Mouse (Mus musculus) lung, adult 2 months (tissue): Measurements from ENCODE around the gene Rab23. TPM values are rescaled to one million over a fixed set of nuclear protein-coding genes. Genes with fewer than 3 reads are reported as not detected.

ENCODE experiments used
- DNase-seq: peaks from one replicate; pipeline ENCODE4 v3.0.0; 2022
- H3K4me1 ChIP-seq: fragments of 200-500 bp; 2 replicates; pipeline ENCODE4 v1.6.1; 2011; ENCODE audit warnings: low read length; ENCODE audit not compliant: control insufficient read depth, insufficient read depth
- H3K4me3 ChIP-seq: fragments of 200-500 bp; replicated peaks from 2 replicates; pipeline ENCODE3; 2011; ENCODE audit warnings: low read depth, mild to moderate bottlenecking, control low read depth, low read length; ENCODE audit errors: extremely low read depth
- CTCF ChIP-seq: fragments of 200-500 bp; IDR thresholded peaks from 2 replicates; pipeline ENCODE4 v1.5.1; 2011; ENCODE audit warnings: mild to moderate bottlenecking, low read length, control low read depth; ENCODE audit not compliant: insufficient read depth
- POLR2A ChIP-seq: fragments of 200-500 bp; IDR thresholded peaks from 2 replicates; pipeline ENCODE4 v1.6.1; 2011; ENCODE audit warnings: low read depth, mild to moderate bottlenecking, control low read depth, low read length, borderline replicate concordance; ENCODE audit errors: extremely low read depth
- WGBS: fragments of 180-500 bp; shearing (Covaris S2); methylation state at CpG from one replicate; pipeline ENCODE4 v1.1.7; 2018; 5-methylcytosine and 5-hydroxymethylcytosine counted together
- polyA plus RNA-seq: library from polyadenylated mRNA; depleted of rRNA; stranded (reverse); fragments of >200 nt; gene quantifications from 2 replicates; pipeline ENCODE4 v1.2.3, GENCODE M21; 2012

Gene Rab23
- polyA plus RNA-seq, 1 experiment, result 17.3 TPM

DNA sequence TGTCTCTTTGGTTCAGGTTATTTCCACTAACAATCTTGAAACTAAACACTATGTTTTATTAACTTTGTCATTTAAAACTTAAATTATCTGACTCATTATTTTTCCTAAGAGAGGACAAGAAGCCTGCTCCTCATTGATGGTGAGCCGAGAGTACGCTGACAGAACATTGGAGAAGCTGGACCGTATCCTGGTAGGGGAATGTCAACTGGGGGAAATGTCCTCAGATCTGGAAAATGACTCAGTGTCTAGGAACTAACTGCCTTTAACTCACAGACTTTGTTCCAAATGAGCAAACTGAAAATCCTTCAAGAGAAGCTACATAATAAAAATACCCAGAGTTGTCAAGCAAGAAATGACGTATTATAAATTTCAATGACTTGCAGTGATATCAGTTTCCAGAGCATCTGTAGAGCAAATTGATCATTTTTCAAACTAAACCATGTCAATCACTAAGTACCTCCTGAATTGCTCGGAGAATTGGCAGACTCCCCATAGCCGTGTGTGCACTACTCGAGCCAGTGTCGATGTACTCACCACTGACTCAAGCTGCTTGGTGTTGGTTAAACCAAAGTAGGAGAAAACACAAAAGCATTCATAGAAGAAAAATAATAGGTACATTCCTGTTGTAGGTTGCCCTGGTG, 30.1 kb upstream of the Rab23 start:
- no peaks in the 10 kb centered on the region for H3K4me1 ChIP-seq
- H3K4me3 ChIP-seq, result no peak overlapping the region
- WGBS, result 70% methylated on average over 8 of the region's 8 CpGs
- no peak for TF ChIP-seq POLR2A
- TF ChIP-seq CTCF, result no peak
- DNase-seq, result no peak

GRCm38 (mm10) chr1:33690087-33690448, 29.6 kb upstream of the Rab23 start:
- WGBS, result 28% methylated on average over 4 of the region's 4 CpGs
- no peaks in the 10 kb centered on the region for H3K4me1 ChIP-seq
- no peak for TF ChIP-seq CTCF
- TF ChIP-seq POLR2A, result no peak
- H3K4me3 ChIP-seq, result no peak overlapping the region
- DNase-seq, result no peak

DNA sequence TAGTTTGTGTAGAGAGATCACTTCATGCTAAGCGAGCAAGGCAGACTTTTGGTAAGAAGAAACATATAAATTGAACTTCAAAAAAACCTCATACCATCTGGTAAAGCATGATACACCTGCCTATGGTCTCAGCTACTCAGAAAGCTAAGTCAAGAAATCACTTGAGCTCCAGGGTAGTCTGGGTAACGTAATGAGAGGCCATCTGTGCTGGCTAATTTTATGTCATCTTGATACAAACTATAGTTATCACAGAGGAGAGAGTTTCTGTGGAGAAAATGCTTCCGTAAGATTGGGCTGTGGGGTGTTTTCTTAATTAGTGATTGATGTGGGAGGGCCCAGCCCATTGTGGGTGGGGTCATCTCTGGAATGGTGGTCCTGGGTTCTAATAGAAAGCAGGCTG, 25.8 kb upstream of the Rab23 start:
- Histone ChIP-seq H3K4me1 (no peaks in the 10 kb centered on the region), H3K4me3 (no peak overlapping the region)
- TF ChIP-seq POLR2A, result no peak
- no peak for TF ChIP-seq CTCF
- 80% methylated on average over 3 of the region's 3 CpGs for WGBS
- DNase-seq, result no peak

DNA sequence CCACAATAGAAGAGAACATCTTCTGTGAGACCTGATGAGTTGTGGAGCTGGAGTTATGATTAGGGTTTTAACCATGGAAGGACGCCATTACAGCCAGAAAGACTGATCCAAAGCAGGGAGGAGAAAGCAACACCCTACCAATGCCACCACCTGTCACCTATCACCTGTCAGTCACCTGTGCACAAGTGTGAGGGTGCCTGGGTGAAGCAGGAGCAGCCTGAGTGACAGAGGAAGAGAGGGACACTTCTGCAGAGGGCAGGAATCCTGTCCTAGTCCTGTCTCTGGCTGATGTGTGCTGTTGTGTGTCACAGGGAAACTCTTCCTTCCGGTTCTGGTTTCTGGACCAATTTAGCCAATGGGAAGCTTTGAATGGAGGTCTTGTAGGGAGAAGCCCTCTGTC, 23.7 kb upstream of the Rab23 start:
- no peaks in the 10 kb centered on the region for H3K4me1 ChIP-seq
- TF ChIP-seq CTCF (no peak), POLR2A (no peak)
- 72% methylated on average over 2 of the region's 2 CpGs for WGBS
- DNase-seq, result no peak
- H3K4me3 ChIP-seq, result no peak overlapping the region

DNA sequence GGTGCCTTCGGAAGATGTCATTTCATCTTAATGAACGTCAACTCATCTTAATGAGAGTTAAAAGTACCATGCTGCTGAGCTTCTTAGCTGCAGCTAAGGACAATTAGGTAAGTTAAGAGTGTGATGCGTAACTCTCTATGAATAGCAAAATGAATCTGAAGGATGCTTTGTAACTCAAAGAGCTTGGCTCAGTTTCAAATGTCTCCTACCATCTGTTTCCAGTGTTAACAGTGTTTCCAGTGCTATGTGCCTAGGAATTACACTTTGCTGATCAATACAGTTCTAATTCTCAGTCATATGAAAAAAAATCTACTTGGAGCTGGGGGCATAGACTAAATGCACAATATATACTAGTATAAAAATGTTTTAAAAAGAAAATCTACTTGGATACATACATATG, 18.4 kb upstream of the Rab23 start:
- WGBS, result 93% methylated on average over 3 of the region's 3 CpGs
- TF ChIP-seq POLR2A (no peak), CTCF (no peak)
- no peaks in the 10 kb centered on the region for H3K4me1 ChIP-seq
- H3K4me3 ChIP-seq, result no peak overlapping the region
- DNase-seq, result no peak

DNA sequence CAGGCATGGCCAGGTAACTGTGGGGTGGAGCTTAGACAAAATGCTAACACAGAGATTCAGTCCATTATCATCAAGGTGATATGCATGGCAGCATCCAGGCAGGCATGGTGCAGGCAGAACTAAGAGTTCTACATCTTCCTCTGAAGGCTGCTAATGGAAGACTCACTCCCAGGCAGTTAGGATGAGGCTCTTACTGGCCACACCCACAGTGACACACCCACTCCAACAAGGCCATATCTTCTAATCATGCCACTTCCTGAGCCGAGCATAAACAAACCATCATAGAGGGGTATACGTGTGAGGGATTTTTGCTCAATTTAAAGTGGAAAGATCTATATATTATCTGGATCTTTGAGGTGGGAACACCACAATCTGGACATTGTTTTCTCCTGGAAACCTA, 10.1 kb upstream of the Rab23 start:
- 29% methylated on average over 2 of the region's 2 CpGs for WGBS
- TF ChIP-seq CTCF, result no peak
- no peak for TF ChIP-seq POLR2A
- DNase-seq, result no peak
- H3K4me3 ChIP-seq, result no peak overlapping the region
- no peaks in the 10 kb centered on the region for H3K4me1 ChIP-seq

DNA sequence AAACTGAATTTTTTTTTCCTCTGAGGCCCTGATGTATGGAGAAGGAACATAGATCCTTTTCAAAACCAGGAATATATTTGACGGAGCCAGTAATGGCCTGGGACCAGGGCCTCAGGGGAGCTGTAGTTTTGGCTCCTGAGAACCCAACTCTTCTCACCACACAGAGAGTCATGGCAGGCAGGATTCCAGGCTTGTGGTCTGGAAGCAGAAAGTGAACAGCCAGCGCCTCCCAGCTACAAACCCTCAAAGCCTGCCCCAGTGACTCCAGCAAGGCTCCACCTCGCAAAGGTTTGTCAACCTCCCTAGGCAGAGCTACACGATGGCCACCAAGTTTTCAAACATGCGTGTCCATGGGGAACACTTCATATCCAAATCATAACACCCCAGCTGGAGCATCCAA, 7.7 kb upstream of the Rab23 start:
- 79% methylated on average over 5 of the region's 5 CpGs for WGBS
- DNase-seq, result no peak
- Histone ChIP-seq H3K4me1 (no peaks in the 10 kb centered on the region), H3K4me3 (no peak overlapping the region)
- TF ChIP-seq CTCF (no peak), POLR2A (no peak)

DNA sequence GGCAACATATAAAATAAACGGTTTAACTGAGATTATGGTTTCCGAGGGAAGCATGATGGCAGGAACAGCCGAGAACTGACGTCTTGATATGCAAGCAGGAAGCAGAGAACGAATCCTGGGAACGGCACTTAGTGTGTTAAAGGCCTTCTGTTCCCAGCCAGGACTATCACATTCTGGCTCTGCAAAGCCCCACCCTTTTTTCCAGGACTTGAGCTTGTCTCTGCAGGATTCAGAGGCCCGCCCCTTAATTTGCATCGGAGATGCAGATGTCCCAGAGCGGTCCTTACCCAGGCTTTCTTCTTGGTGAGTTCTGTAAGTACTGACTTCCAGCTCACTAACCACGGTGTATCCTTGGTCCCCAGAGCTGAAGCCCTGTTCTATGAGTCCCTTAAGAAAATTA, 4.9 kb upstream of the Rab23 start:
- no peak for DNase-seq
- TF ChIP-seq POLR2A, result no peak
- TF ChIP-seq CTCF, result no peak
- 5% methylated on average over 10 of the region's 10 CpGs for WGBS

GRCm38 (mm10) chr1:33717636-33718035, 2.1 kb upstream of the Rab23 start:
- WGBS, result 80% methylated on average over 1 of the region's 1 CpGs
- TF ChIP-seq POLR2A (no peak), CTCF (no peak)
- peaks cover 3% of the 10 kb centered on the region for H3K4me1 ChIP-seq

More for the DNA sequence above, 4.9 kb upstream of the Rab23 start:
- H3K4me1 ChIP-seq, result no peaks in the 10 kb centered on the region
- H3K4me3 ChIP-seq, result no peak overlapping the region

GRCm38 (mm10) chr1:33720231-33720630, 544 bp downstream of the Rab23 start:
- Histone ChIP-seq H3K4me3 (peak overlapping the region; percentile 88), H3K4me1 (peaks cover 3% of the 10 kb centered on the region)
- no peak for DNase-seq
- under 1% methylated on average over 39 of the region's 41 CpGs for WGBS
- TF ChIP-seq CTCF (no peak), POLR2A (no peak)

More at GRCm38 (mm10) chr1:33717636-33718035, 2.1 kb upstream of the Rab23 start:
- H3K4me3 ChIP-seq, result no peak overlapping the region
- no peak for DNase-seq
